Mouse (Mus musculus): ENCODE measurements around the gene Efcc1. TPM values are rescaled to one million over a fixed set of nuclear protein-coding genes. Genes with fewer than 3 reads are reported as not detected.
A peak's percentile ranks its signal among the peaks of the same experiment; 100 is the strongest.

Efcc1 gene
- polyA plus RNA-seq, 1 experiment from 2014 or later = 1.3 TPM

GRCm38 (mm10) chr6:87790779-87791480 is 60.3 kb downstream of the Efcc1 start:
- Histone ChIP-seq H3K9me3 (replicated peaks; ENCODE audit: control insufficient read depth, low read length) (no peaks in the 10 kb centered on the region), H3K27me3 (ENCODE audit: control insufficient read depth, insufficient read depth, low read length) (no peaks in the 10 kb centered on the region), H3K4me3 (replicated peaks; ENCODE audit: low read length) (no peak overlapping the region), H3K27ac (ENCODE audit: low read length) (peak overlapping the region; percentile 81), H3K4me1 (ENCODE audit: control insufficient read depth, insufficient read depth, low read length) (peaks cover 18% of the 10 kb centered on the region), H3K4me2 (ENCODE audit: low read depth, low read length) (no peak overlapping the region), H3K9ac (ENCODE audit: low read length) (peak overlapping the region; percentile 5; the same call in 1 of the 2 replicates), H3K36me3 (ENCODE audit: control insufficient read depth, insufficient read depth, low read length) (no peaks in the 10 kb centered on the region)
- 59% methylated on average over 7 of the region's 7 CpGs for whole genome bisulfite sequencing
- ATAC-seq (ENCODE audit: insufficient read depth, low FRiP score) = peak; percentile 69; the same call in 1 of the 2 replicates

GRCm38 (mm10) chr6:87791826-87792225 is 61.2 kb downstream of the Efcc1 start:
- H3K4me2 ChIP-seq (ENCODE audit: low read depth, low read length) = no peak overlapping the region
- H3K4me1 ChIP-seq (ENCODE audit: control insufficient read depth, insufficient read depth, low read length) = peaks cover 18% of the 10 kb centered on the region
- H3K36me3 ChIP-seq (ENCODE audit: control insufficient read depth, insufficient read depth, low read length) = no peaks in the 10 kb centered on the region
- H3K9ac ChIP-seq (ENCODE audit: low read length) = no peak overlapping the region
- no peak overlapping the region for H3K27ac ChIP-seq (ENCODE audit: low read length)
- ATAC-seq (ENCODE audit: insufficient read depth, low FRiP score) = no peak
- no peak overlapping the region for H3K4me3 ChIP-seq (replicated peaks; ENCODE audit: low read length)
- H3K27me3 ChIP-seq (ENCODE audit: control insufficient read depth, insufficient read depth, low read length) = no peaks in the 10 kb centered on the region
- 90% methylated on average over 5 of the region's 5 CpGs for WGBS
- H3K9me3 ChIP-seq (replicated peaks; ENCODE audit: control insufficient read depth, low read length) = no peaks in the 10 kb centered on the region

- WGBS = 93% methylated on average over 10 of the region's 10 CpGs
- peaks cover 18% of the 10 kb centered on the region for H3K4me1 ChIP-seq (ENCODE audit: control insufficient read depth, insufficient read depth, low read length)
- H3K27ac ChIP-seq (ENCODE audit: low read length) = no peak overlapping the region
- no peak for ATAC-seq (ENCODE audit: insufficient read depth, low FRiP score)
- H3K9me3 ChIP-seq (replicated peaks; ENCODE audit: control insufficient read depth, low read length) = no peaks in the 10 kb centered on the region
- no peaks in the 10 kb centered on the region for H3K27me3 ChIP-seq (ENCODE audit: control insufficient read depth, insufficient read depth, low read length)
- H3K4me3 ChIP-seq (replicated peaks; ENCODE audit: low read length) = no peak overlapping the region
- H3K36me3 ChIP-seq (ENCODE audit: control insufficient read depth, insufficient read depth, low read length) = no peaks in the 10 kb centered on the region
- H3K9ac ChIP-seq (ENCODE audit: low read length) = no peak overlapping the region
- no peak overlapping the region for H3K4me2 ChIP-seq (ENCODE audit: low read depth, low read length)
Measured at GRCm38 (mm10) chr6:87793821-87794510, 63.3 kb downstream of the Efcc1 start.

DNA sequence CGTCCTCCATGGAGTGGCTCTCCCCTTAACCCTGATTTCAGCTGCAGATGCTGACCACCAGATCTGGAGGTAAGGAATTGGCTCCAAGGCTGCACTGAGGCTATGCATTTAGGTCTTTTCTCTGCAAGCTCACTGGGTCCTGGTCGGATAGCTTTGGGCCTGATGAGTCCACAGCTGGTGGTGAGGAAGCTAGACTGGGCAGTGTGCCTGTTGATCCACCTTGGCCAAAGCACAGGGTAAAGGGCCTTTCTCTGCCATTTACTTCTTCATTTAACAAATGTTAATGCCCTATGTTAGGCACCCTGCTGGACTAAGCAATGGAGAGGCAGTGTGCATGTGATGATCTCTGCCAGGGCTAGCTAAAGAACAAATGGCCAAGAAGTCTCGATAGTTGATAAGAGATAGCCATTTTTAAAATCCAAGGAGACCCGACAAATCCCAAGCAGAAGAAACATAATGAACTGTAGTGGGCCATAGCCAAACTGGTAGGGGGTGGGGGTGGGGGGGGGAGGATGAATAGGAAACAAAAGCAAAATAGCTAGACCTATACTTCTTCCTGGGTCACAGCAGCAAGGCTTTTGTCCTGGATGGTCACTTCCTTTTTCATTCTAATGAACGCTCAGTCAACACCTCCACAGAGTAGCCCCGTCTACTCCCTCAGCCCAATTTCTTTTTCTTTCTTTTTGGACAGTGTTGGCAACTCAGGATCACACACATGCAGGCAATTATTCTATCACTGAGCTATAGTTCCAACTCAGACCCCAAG is 64.9 kb downstream of the Efcc1 start:
- Histone ChIP-seq H3K9ac (ENCODE audit: low read length) (no peak overlapping the region), H3K4me2 (ENCODE audit: low read depth, low read length) (no peak overlapping the region), H3K4me3 (replicated peaks; ENCODE audit: low read length) (no peak overlapping the region), H3K27me3 (ENCODE audit: control insufficient read depth, insufficient read depth, low read length) (no peaks in the 10 kb centered on the region), H3K4me1 (ENCODE audit: control insufficient read depth, insufficient read depth, low read length) (peaks cover 7% of the 10 kb centered on the region; the same call in 1 of the 2 replicates), H3K36me3 (ENCODE audit: control insufficient read depth, insufficient read depth, low read length) (no peaks in the 10 kb centered on the region), H3K27ac (ENCODE audit: low read length) (no peak overlapping the region), H3K9me3 (replicated peaks; ENCODE audit: control insufficient read depth, low read length) (no peaks in the 10 kb centered on the region)
- WGBS = 82% methylated on average over 6 of the region's 6 CpGs
- no peak for ATAC-seq (ENCODE audit: insufficient read depth, low FRiP score)

DNA sequence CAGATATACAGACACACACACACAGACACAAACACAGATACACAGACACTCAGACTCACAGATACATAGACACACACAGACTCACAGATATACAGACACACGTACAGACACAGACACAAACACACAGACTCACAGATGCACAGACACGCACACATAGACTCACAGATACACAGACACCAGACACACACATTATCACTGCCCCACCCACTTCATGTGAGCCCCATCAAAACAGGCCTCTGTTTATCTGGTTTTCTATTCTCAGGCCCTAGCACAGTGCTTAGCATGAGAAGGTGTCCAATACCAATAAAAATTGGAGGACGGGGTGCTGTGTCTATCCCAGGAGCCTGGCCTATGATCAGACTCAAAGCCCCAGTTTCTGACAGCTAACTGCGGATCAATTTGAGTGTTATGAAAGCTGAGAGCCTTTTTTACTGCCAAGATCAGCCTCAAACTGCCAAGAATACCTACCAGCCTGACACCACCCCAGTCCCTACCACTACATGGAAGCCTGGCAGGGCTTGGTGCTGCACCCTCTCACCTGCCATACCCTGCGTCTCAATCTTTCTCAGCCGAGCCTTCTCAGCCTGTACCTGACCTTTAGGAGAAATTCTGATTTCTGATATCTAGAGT is 65.7 kb downstream of the Efcc1 start:
- Histone ChIP-seq H3K9me3 (replicated peaks; ENCODE audit: control insufficient read depth, low read length) (no peaks in the 10 kb centered on the region), H3K4me3 (replicated peaks; ENCODE audit: low read length) (no peak overlapping the region), H3K9ac (ENCODE audit: low read length) (no peak overlapping the region), H3K36me3 (ENCODE audit: control insufficient read depth, insufficient read depth, low read length) (no peaks in the 10 kb centered on the region), H3K27me3 (ENCODE audit: control insufficient read depth, insufficient read depth, low read length) (no peaks in the 10 kb centered on the region), H3K4me2 (ENCODE audit: low read depth, low read length) (no peak overlapping the region), H3K27ac (ENCODE audit: low read length) (no peak overlapping the region), H3K4me1 (ENCODE audit: control insufficient read depth, insufficient read depth, low read length) (no peaks in the 10 kb centered on the region)
- 84% methylated on average over 6 of the region's 6 CpGs for WGBS
- ATAC-seq (ENCODE audit: insufficient read depth, low FRiP score) = peak; percentile 47; the same call in 1 of the 2 replicates

DNA sequence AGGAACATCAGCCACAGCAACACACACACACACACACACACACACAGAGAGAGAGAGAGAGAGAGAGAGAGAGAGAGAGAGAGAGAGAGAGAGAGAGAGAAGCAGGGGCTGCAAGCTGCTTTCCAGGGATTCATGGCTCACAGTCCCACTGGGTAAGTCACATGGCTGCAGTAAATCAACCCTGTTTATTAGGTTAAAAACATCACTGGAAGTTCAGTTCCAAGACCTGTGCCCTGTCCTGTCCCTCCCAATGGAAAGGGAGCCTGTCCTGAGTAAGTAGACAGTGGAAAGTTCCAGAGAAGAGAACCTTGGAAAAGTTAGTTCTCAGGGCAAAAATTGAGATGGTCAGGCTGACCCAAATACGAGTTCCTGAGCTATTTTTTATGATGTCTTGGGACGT is 66.7 kb downstream of the Efcc1 start:
- H3K9ac ChIP-seq (ENCODE audit: low read length) = no peak overlapping the region
- H3K4me1 ChIP-seq (ENCODE audit: control insufficient read depth, insufficient read depth, low read length) = no peaks in the 10 kb centered on the region
- no peak overlapping the region for H3K27ac ChIP-seq (ENCODE audit: low read length)
- no peaks in the 10 kb centered on the region for H3K9me3 ChIP-seq (replicated peaks; ENCODE audit: control insufficient read depth, low read length)
- no peaks in the 10 kb centered on the region for H3K27me3 ChIP-seq (ENCODE audit: control insufficient read depth, insufficient read depth, low read length)
- no peaks in the 10 kb centered on the region for H3K36me3 ChIP-seq (ENCODE audit: control insufficient read depth, insufficient read depth, low read length)
- H3K4me2 ChIP-seq (ENCODE audit: low read depth, low read length) = no peak overlapping the region
- no peak overlapping the region for H3K4me3 ChIP-seq (replicated peaks; ENCODE audit: low read length)
- 27% methylated on average over 2 of the region's 2 CpGs for WGBS
- no peak for ATAC-seq (ENCODE audit: insufficient read depth, low FRiP score)

GRCm38 (mm10) chr6:87799576-87799975 is 68.9 kb downstream of the Efcc1 start:
- no peak overlapping the region for H3K9ac ChIP-seq (ENCODE audit: low read length)
- no peaks in the 10 kb centered on the region for H3K36me3 ChIP-seq (ENCODE audit: control insufficient read depth, insufficient read depth, low read length)
- no peaks in the 10 kb centered on the region for H3K4me1 ChIP-seq (ENCODE audit: control insufficient read depth, insufficient read depth, low read length)
- H3K27me3 ChIP-seq (ENCODE audit: control insufficient read depth, insufficient read depth, low read length) = no peaks in the 10 kb centered on the region
- no peak for ATAC-seq (ENCODE audit: insufficient read depth, low FRiP score)
- H3K4me3 ChIP-seq (replicated peaks; ENCODE audit: low read length) = no peak overlapping the region
- H3K27ac ChIP-seq (ENCODE audit: low read length) = no peak overlapping the region
- no peak overlapping the region for H3K4me2 ChIP-seq (ENCODE audit: low read depth, low read length)
- H3K9me3 ChIP-seq (replicated peaks; ENCODE audit: control insufficient read depth, low read length) = no peaks in the 10 kb centered on the region
- 87% methylated on average over 6 of the region's 6 CpGs for WGBS

GRCm38 (mm10) chr6:87802462-87802861 is 71.8 kb downstream of the Efcc1 start:
- Histone ChIP-seq H3K27me3 (ENCODE audit: control insufficient read depth, insufficient read depth, low read length) (no peaks in the 10 kb centered on the region), H3K27ac (ENCODE audit: low read length) (no peak overlapping the region), H3K36me3 (ENCODE audit: control insufficient read depth, insufficient read depth, low read length) (no peaks in the 10 kb centered on the region), H3K4me2 (ENCODE audit: low read depth, low read length) (no peak overlapping the region), H3K4me3 (replicated peaks; ENCODE audit: low read length) (no peak overlapping the region), H3K4me1 (ENCODE audit: control insufficient read depth, insufficient read depth, low read length) (no peaks in the 10 kb centered on the region), H3K9me3 (replicated peaks; ENCODE audit: control insufficient read depth, low read length) (no peaks in the 10 kb centered on the region), H3K9ac (ENCODE audit: low read length) (no peak overlapping the region)
- ATAC-seq (ENCODE audit: insufficient read depth, low FRiP score) = no peak
- 84% methylated on average over 7 of the region's 7 CpGs for WGBS

All from stomach, embryonic 16.5 days (tissue).